8 mouse cellular contexts compared by ENCODE assay signal in the genomic region with DNA sequence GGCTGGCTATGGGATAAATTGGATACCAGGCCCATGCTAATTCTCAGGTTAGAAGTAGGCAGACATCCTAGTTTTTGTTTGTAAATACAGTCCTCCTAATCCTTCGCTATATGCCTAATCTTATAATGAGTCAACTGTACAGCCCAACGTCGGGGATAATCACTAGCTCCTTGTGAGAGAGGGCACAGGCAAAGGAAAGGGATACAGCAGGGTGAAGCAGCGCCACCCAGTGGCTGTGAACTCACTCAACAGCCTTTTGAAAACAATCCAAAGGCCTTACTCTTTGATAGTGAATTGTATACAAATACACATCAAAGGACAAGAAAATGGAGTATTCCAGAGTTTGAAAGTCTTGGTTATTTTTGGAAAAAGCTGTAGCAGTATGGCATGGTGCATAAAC. TPM values are rescaled to one million over a fixed set of nuclear protein-coding genes. Genes with fewer than 3 reads are reported as not detected.
DNase-seq lines count a peak whose midpoint lies in the region; ATAC-seq and TF ChIP-seq lines count a peak whose summit lies in the region.

No protein-coding gene starts in this region.

- H3K36me3 ChIP-seq in kidney, adult 2 months (ENCODE audit: control insufficient read depth, insufficient read depth, low read length): peaks cover 1% of the 10 kb centered on the region; the same call in 1 of the 2 replicates
- peaks cover 27% of the 10 kb centered on the region for H3K36me3 ChIP-seq in kidney, embryonic 16.5 days (ENCODE audit: insufficient read depth, low read length)
- H3K36me3 ChIP-seq in ES-E14 (ENCODE audit: control insufficient read depth, insufficient read depth, low read length, poor library complexity, severe bottlenecking): peaks cover 12% of the 10 kb centered on the region
- peaks cover 20% of the 10 kb centered on the region for H3K36me3 ChIP-seq in forebrain, embryonic 16.5 days (ENCODE audit: control insufficient read depth, insufficient read depth)

- peaks cover 3% of the 10 kb centered on the region; the same call in 1 of the 2 replicates for H3K9me3 ChIP-seq in kidney, embryonic 16.5 days (ENCODE audit: low read length)
- H3K9me3 ChIP-seq in ES-E14 (ENCODE audit: control insufficient read depth, insufficient read depth, low read depth, low read length): no peaks in the 10 kb centered on the region
- H3K9me3 ChIP-seq in forebrain, embryonic 16.5 days (ENCODE audit: control insufficient read depth, low read length): no peaks in the 10 kb centered on the region

- TF ChIP-seq POLR2A in kidney, adult 2 months (IDR thresholded peaks at IDR 0.05; ENCODE audit: low read depth, low read length): no peak

- WGBS in kidney, adult 2 months: 42% methylated on average over 4 of the region's 4 CpGs
- WGBS in kidney, embryonic 16.5 days: 59% methylated on average over 4 of the region's 4 CpGs
- WGBS in forebrain, embryonic 16.5 days: 41% methylated on average over 4 of the region's 4 CpGs

- peak; percentile 75 for TF ChIP-seq CTCF in kidney, adult 2 months (conservative IDR thresholded peaks at IDR 0.05; ENCODE audit: insufficient read depth, insufficient read length, low read depth, low read length)

- H3K27me3 ChIP-seq in kidney, adult 2 months (replicated peaks; ENCODE audit: control insufficient read depth, insufficient read depth, low read length): no peaks in the 10 kb centered on the region
- no peaks in the 10 kb centered on the region for H3K27me3 ChIP-seq in kidney, embryonic 16.5 days (ENCODE audit: insufficient read depth, low read length)
- no peaks in the 10 kb centered on the region for H3K27me3 ChIP-seq in forebrain, embryonic 16.5 days (replicated peaks; ENCODE audit: control insufficient read depth, insufficient read depth, low read length)

- H3K27ac ChIP-seq in kidney, adult 2 months (ENCODE audit: insufficient read depth, low read depth, low read length): no peak overlapping the region
- H3K27ac ChIP-seq in kidney, embryonic 16.5 days (ENCODE audit: low read length): no peak overlapping the region
- H3K27ac ChIP-seq in ES-E14 (ENCODE audit: insufficient read depth, low read depth, low read length, poor library complexity, severe bottlenecking): no peak overlapping the region
- H3K27ac ChIP-seq in forebrain, embryonic 16.5 days (ENCODE audit: low read length): no peak overlapping the region

- no peak for ATAC-seq in kidney, embryonic 16.5 days (ENCODE audit: low FRiP score, low TSS enrichment)
- ATAC-seq in forebrain, embryonic 16.5 days: peak; percentile 65; the same call in 1 of the 2 replicates
- ATAC-seq in megakaryocyte progenitor cell, adult 5-6 weeks (replicated peaks; ENCODE audit: poor library complexity): peak; percentile 98

- no peaks in the 10 kb centered on the region for H3K4me1 ChIP-seq in kidney, adult 2 months (ENCODE audit: control insufficient read depth, insufficient read depth, low read length)
- H3K4me1 ChIP-seq in kidney, embryonic 16.5 days (ENCODE audit: insufficient read depth, low read length): no peaks in the 10 kb centered on the region
- no peaks in the 10 kb centered on the region for H3K4me1 ChIP-seq in ES-E14 (ENCODE audit: control insufficient read depth in 2 of 2, insufficient read depth in 2 of 2, low read length in 2 of 2, poor library complexity in 1 of 2)
- no peaks in the 10 kb centered on the region for H3K4me1 ChIP-seq in forebrain, embryonic 16.5 days (replicated peaks; ENCODE audit: control insufficient read depth, insufficient read depth, low read length)

- in situ Hi-C loops in ES-E14 (cut with MboI; ENCODE audit: low sequenced_read_pairs in 2 of 2, unreplicated experiment in 2 of 2): loop anchor here in 1 of 2 experiments (10.0 kb wide), 1 partner anchor 148 kb away; no protein-coding TSS in a partner anchor

- H3K4me3 ChIP-seq in kidney, adult 2 months (ENCODE audit: insufficient read depth, low read depth, low read length): no peak overlapping the region
- H3K4me3 ChIP-seq in kidney, embryonic 16.5 days (ENCODE audit: low read length): no peak overlapping the region
- H3K4me3 ChIP-seq in ES-E14 (ENCODE audit: insufficient read depth in 1 of 2, low read depth in 1 of 2, low read length in 2 of 2, poor library complexity in 1 of 2, severe bottlenecking in 1 of 2): no peak overlapping the region
- no peak overlapping the region for H3K4me3 ChIP-seq in forebrain, embryonic 16.5 days (replicated peaks; ENCODE audit: low read length)

- H3K4me2 ChIP-seq in kidney, embryonic 16.5 days (replicated peaks; ENCODE audit: low read depth, low read length): no peak overlapping the region
- no peak overlapping the region for H3K4me2 ChIP-seq in forebrain, embryonic 16.5 days (ENCODE audit: low read length)

- peak; percentile 35 for DNase-seq in kidney, adult 2 months
- peak; percentile 54 for DNase-seq in ES-E14 (ENCODE audit: low read depth, low spot score)
- DNase-seq in brain, adult 2 months (ENCODE audit: low read depth, low spot score): peak; percentile 83
- peak; percentile 16 to 60 for DNase-seq in layer of hippocampus, adult 8-10 months (ENCODE audit: low spot score in 2 of 2)
- DNase-seq in urinary bladder, postnatal 25 days (ENCODE audit: low spot score): peak; percentile 41

- no peak overlapping the region for H3K9ac ChIP-seq in kidney, embryonic 16.5 days (replicated peaks; ENCODE audit: low read length)
- H3K9ac ChIP-seq in ES-E14 (ENCODE audit: insufficient read depth, low read depth, low read length, poor library complexity, severe bottlenecking): no peak overlapping the region
- no peak overlapping the region for H3K9ac ChIP-seq in forebrain, embryonic 16.5 days (replicated peaks; ENCODE audit: low read depth, low read length)

TF ChIP-seq in ES-E14, 5 proteins besides CTCF, POLR2A, EP300 and RAD21:
- TF ChIP-seq MAFK (IDR thresholded peaks at IDR 0.05; ENCODE audit: insufficient read depth, low read depth, low read length) (0 out of 2 replicates have a peak, but pooled peaks have one; percentile 9), ZC3H11A (IDR thresholded peaks at IDR 0.05; ENCODE audit: borderline replicate concordance, low read depth, low read length) (peak; percentile 81; the same call in 1 of the 2 replicates), HCFC1 (IDR thresholded peaks at IDR 0.05; ENCODE audit: borderline replicate concordance, insufficient read depth, low read length) (no peak), CHD2 (IDR thresholded peaks at IDR 0.05; ENCODE audit: low read depth, low read length) (no peak)
TF ChIP-seq in ES-E14: peak in this region for 2.

RNA-seq across cellular contexts. Expression of gene Yae1d1, which starts 10.0 kb away (rescaled TPM):
- 9.1 and 16.1 TPM in 2 replicates for polyA plus RNA-seq in kidney, adult 2 months (2012; rRNA removed)
- 70.9 and 75.1 TPM in 2 replicates for polyA plus RNA-seq in kidney, embryonic 16.5 days (2015; fragmentation: Nextera tagmentation; extraction: Ambion mirVana)
- 37.1 and 39.9 TPM in 2 replicates for total RNA-seq in ES-E14 (2012; rRNA removed)
- 93.0 and 104 TPM in 2 replicates for polyA plus RNA-seq in forebrain, embryonic 16.5 days (2015; fragmentation: Nextera tagmentation; extraction: Ambion mirVana)
- 10 to 100 TPM; 21.6 to 26.2 (median 24.7) TPM for total RNA-seq in layer of hippocampus, adult 8-10 months (2022)
- total RNA-seq in megakaryocyte progenitor cell, adult 5-6 weeks (2015): 10.8 and 16.0 TPM in 2 replicates
- total RNA-seq in megakaryocyte progenitor cell, adult 5-6 weeks (2017): 7.7 and 18.9 TPM in 2 replicates

RNA-seq across cellular contexts. Expression of gene Rala, which starts 39.2 kb away (rescaled TPM):
- polyA plus RNA-seq in kidney, adult 2 months (2012; rRNA removed): 16.6 and 21.8 TPM in 2 replicates
- polyA plus RNA-seq in kidney, embryonic 16.5 days (2015; fragmentation: Nextera tagmentation; extraction: Ambion mirVana): 89.8 and 105 TPM in 2 replicates
- 56.4 and 69.1 TPM in 2 replicates for total RNA-seq in ES-E14 (2012; rRNA removed)
- 198 and 209 TPM in 2 replicates for polyA plus RNA-seq in forebrain, embryonic 16.5 days (2015; fragmentation: Nextera tagmentation; extraction: Ambion mirVana)
- 10 to 100 TPM; 51.1 to 59.2 (median 55.6) TPM for total RNA-seq in layer of hippocampus, adult 8-10 months (2022)
- 12.3 and 18.0 TPM in 2 replicates for total RNA-seq in megakaryocyte progenitor cell, adult 5-6 weeks (2015)
- 18.9 and 23.0 TPM in 2 replicates for total RNA-seq in megakaryocyte progenitor cell, adult 5-6 weeks (2017)
